ENCODE assay signal across 27 mouse cellular contexts in genomic region chr4:73442568-73442967, GRCm38 (mm10). TPM values are rescaled to one million over a fixed set of nuclear protein-coding genes. Genes with fewer than 3 reads are reported as not detected.
A peak's percentile ranks its signal among the peaks of the same experiment; 100 is the strongest.
DNase-seq lines count a peak whose midpoint lies in the region; ATAC-seq and TF ChIP-seq lines count a peak whose summit lies in the region.
"Had no signal": no experiment of that assay in that cellular context is flagged by ENCODE, and none has a peak within 500 bp of the region (broad histone marks: within the 10 kb centered on the region; RNA-seq: fewer than 3 reads in every experiment).

No protein-coding gene starts in this region.

- H3K27ac ChIP-seq in forebrain, embryonic 12.5 days: no peak overlapping the region
- no peak overlapping the region for H3K27ac ChIP-seq in forebrain, embryonic 16.5 days (ENCODE audit: low read length)
- no peak overlapping the region for H3K27ac ChIP-seq in midbrain, embryonic 12.5 days (replicated peaks)
- H3K27ac ChIP-seq in midbrain, embryonic 10.5 days (replicated peaks): no peak overlapping the region
- H3K27ac ChIP-seq in midbrain, embryonic 14.5 days (replicated peaks; ENCODE audit: low read depth, low read length): no peak overlapping the region
- H3K27ac ChIP-seq: embryonic facial prominence, embryonic 13.5 days; forebrain, embryonic 10.5 days; heart, adult 2 months; heart, embryonic 10.5 days; hindbrain, embryonic 12.5 days; hindbrain, embryonic 15.5 days had no signal

- no peaks in the 10 kb centered on the region for H3K36me3 ChIP-seq in forebrain, embryonic 12.5 days (replicated peaks)
- H3K36me3 ChIP-seq in forebrain, embryonic 16.5 days (ENCODE audit: control insufficient read depth, insufficient read depth): no peaks in the 10 kb centered on the region
- no peaks in the 10 kb centered on the region for H3K36me3 ChIP-seq in midbrain, embryonic 12.5 days
- no peaks in the 10 kb centered on the region for H3K36me3 ChIP-seq in midbrain, embryonic 10.5 days
- H3K36me3 ChIP-seq in midbrain, embryonic 14.5 days (ENCODE audit: control insufficient read depth, insufficient read depth, low read length): no peaks in the 10 kb centered on the region
- H3K36me3 ChIP-seq: embryonic facial prominence, embryonic 13.5 days; forebrain, embryonic 10.5 days; heart, embryonic 10.5 days; hindbrain, embryonic 12.5 days; hindbrain, embryonic 15.5 days had no signal

- no peaks in the 10 kb centered on the region for H3K4me1 ChIP-seq in forebrain, embryonic 12.5 days
- H3K4me1 ChIP-seq in forebrain, embryonic 16.5 days (replicated peaks; ENCODE audit: control insufficient read depth, insufficient read depth, low read length): no peaks in the 10 kb centered on the region
- no peaks in the 10 kb centered on the region for H3K4me1 ChIP-seq in midbrain, embryonic 12.5 days
- no peaks in the 10 kb centered on the region for H3K4me1 ChIP-seq in midbrain, embryonic 10.5 days
- no peaks in the 10 kb centered on the region for H3K4me1 ChIP-seq in midbrain, embryonic 14.5 days (ENCODE audit: control insufficient read depth, insufficient read depth, low read length)
- H3K4me1 ChIP-seq: embryonic facial prominence, embryonic 13.5 days; heart, embryonic 10.5 days; hindbrain, embryonic 12.5 days; hindbrain, embryonic 15.5 days had no signal

- H3K9ac ChIP-seq in forebrain, embryonic 12.5 days: no peak overlapping the region
- no peak overlapping the region for H3K9ac ChIP-seq in forebrain, embryonic 16.5 days (replicated peaks; ENCODE audit: low read depth, low read length)
- H3K9ac ChIP-seq in midbrain, embryonic 12.5 days (replicated peaks): no peak overlapping the region
- H3K9ac ChIP-seq in midbrain, embryonic 14.5 days (replicated peaks; ENCODE audit: low read length): no peak overlapping the region
- H3K9ac ChIP-seq: embryonic facial prominence, embryonic 13.5 days; hindbrain, embryonic 12.5 days; hindbrain, embryonic 15.5 days had no signal

- no peaks in the 10 kb centered on the region for H3K27me3 ChIP-seq in forebrain, embryonic 12.5 days
- no peaks in the 10 kb centered on the region for H3K27me3 ChIP-seq in forebrain, embryonic 16.5 days (replicated peaks; ENCODE audit: control insufficient read depth, insufficient read depth, low read length)
- no peaks in the 10 kb centered on the region for H3K27me3 ChIP-seq in midbrain, embryonic 12.5 days
- H3K27me3 ChIP-seq in midbrain, embryonic 10.5 days (ENCODE audit: low read depth, poor library complexity, severe bottlenecking): no peaks in the 10 kb centered on the region
- H3K27me3 ChIP-seq in midbrain, embryonic 14.5 days (ENCODE audit: control insufficient read depth, insufficient read depth, low read length): no peaks in the 10 kb centered on the region
- H3K27me3 ChIP-seq: embryonic facial prominence, embryonic 13.5 days; hindbrain, embryonic 12.5 days; hindbrain, embryonic 15.5 days had no signal

- H3K4me3 ChIP-seq in forebrain, embryonic 12.5 days (replicated peaks): no peak overlapping the region
- no peak overlapping the region for H3K4me3 ChIP-seq in forebrain, embryonic 16.5 days (replicated peaks; ENCODE audit: low read length)
- H3K4me3 ChIP-seq in midbrain, embryonic 12.5 days: no peak overlapping the region
- no peak overlapping the region for H3K4me3 ChIP-seq in midbrain, embryonic 10.5 days
- H3K4me3 ChIP-seq in midbrain, embryonic 14.5 days (replicated peaks; ENCODE audit: low read depth, low read length): no peak overlapping the region
- H3K4me3 ChIP-seq: embryonic facial prominence, embryonic 13.5 days; forebrain, embryonic 10.5 days; heart, adult 2 months; heart, embryonic 10.5 days; hindbrain, embryonic 12.5 days; hindbrain, embryonic 15.5 days had no signal

- H3K4me2 ChIP-seq in forebrain, embryonic 12.5 days: no peak overlapping the region
- no peak overlapping the region for H3K4me2 ChIP-seq in forebrain, embryonic 16.5 days (ENCODE audit: low read length)
- H3K4me2 ChIP-seq in midbrain, embryonic 12.5 days (replicated peaks): no peak overlapping the region
- H3K4me2 ChIP-seq in midbrain, embryonic 14.5 days (ENCODE audit: low read length): no peak overlapping the region
- H3K4me2 ChIP-seq: embryonic facial prominence, embryonic 13.5 days; hindbrain, embryonic 12.5 days; hindbrain, embryonic 15.5 days had no signal

- no peaks in the 10 kb centered on the region for H3K9me3 ChIP-seq in forebrain, embryonic 12.5 days
- no peaks in the 10 kb centered on the region for H3K9me3 ChIP-seq in forebrain, embryonic 16.5 days (ENCODE audit: control insufficient read depth, low read length)
- no peaks in the 10 kb centered on the region for H3K9me3 ChIP-seq in midbrain, embryonic 12.5 days
- no peaks in the 10 kb centered on the region for H3K9me3 ChIP-seq in midbrain, embryonic 10.5 days (replicated peaks)
- no peaks in the 10 kb centered on the region for H3K9me3 ChIP-seq in midbrain, embryonic 14.5 days (ENCODE audit: control insufficient read depth, low read length)
- H3K9me3 ChIP-seq: embryonic facial prominence, embryonic 13.5 days; forebrain, embryonic 10.5 days; heart, embryonic 10.5 days; hindbrain, embryonic 12.5 days; hindbrain, embryonic 15.5 days had no signal

- TF ChIP-seq CTCF in brain, embryonic 14.5 days (IDR thresholded peaks at IDR 0.05; ENCODE audit: borderline replicate concordance, extremely low read depth, insufficient read depth, insufficient read length): no peak

- ATAC-seq in forebrain, embryonic 12.5 days (ENCODE audit: low FRiP score): peak; percentile 36; the same call in 1 of the 2 replicates
- ATAC-seq in forebrain, embryonic 16.5 days: no peak
- peak; percentile 23; the same call in 1 of the 2 replicates for ATAC-seq in midbrain, embryonic 12.5 days (ENCODE audit: low FRiP score, low read depth)
- no peak for ATAC-seq in midbrain, embryonic 14.5 days (ENCODE audit: low FRiP score, low TSS enrichment)
- ATAC-seq in cerebellum, adult (ENCODE audit: insufficient number of reproducible peaks, low FRiP score, low TSS enrichment): no peak
- ATAC-seq: CD4-positive, CD25-positive, alpha-beta regulatory T cell, adult 4 months; intestine, postnatal 0 days had no signal

- no peak for TF ChIP-seq POLR2A in brain, embryonic 14.5 days (IDR thresholded peaks at IDR 0.05; ENCODE audit: borderline replicate concordance, extremely low read depth, insufficient read depth, insufficient read length, poor library complexity, severe bottlenecking)

- DNase-seq in midbrain, embryonic 10.5 days (ENCODE audit: low spot score): no peak
- peak; percentile 32 for DNase-seq in brain, embryonic 14.5 days (ENCODE audit: low read depth)
- peak; percentile 1 for DNase-seq in midbrain, embryonic 14.5 days
- DNase-seq: adrenal gland, adult 2 months; adrenal gland, postnatal 14 days; cerebellum, adult 11 months; cerebellum, adult 2 months; cerebellum, adult 9-11 months; cerebellum, postnatal 25 days; gastrocnemius, postnatal 10 days; gastrocnemius, postnatal 36 days; heart, adult 2 months had no signal

- 36% methylated on average over 1 of the region's 1 CpGs for WGBS in forebrain, embryonic 12.5 days
- 13% methylated on average over 1 of the region's 1 CpGs for WGBS in forebrain, embryonic 16.5 days
- WGBS in midbrain, embryonic 12.5 days: 43% methylated on average over 1 of the region's 1 CpGs
- WGBS in midbrain, embryonic 10.5 days: 52% methylated on average over 1 of the region's 1 CpGs
- WGBS in midbrain, embryonic 14.5 days: 40% methylated on average over 1 of the region's 1 CpGs

RNA-seq across cellular contexts. Expression of gene Gm11487, which starts 37.7 kb away (rescaled TPM):
- polyA plus RNA-seq in forebrain, embryonic 12.5 days (2016; fragmentation: Nextera tagmentation; extraction: Ambion mirVana): not detected in 2 replicates
- not detected in 2 replicates for polyA plus RNA-seq in forebrain, embryonic 16.5 days (2015; fragmentation: Nextera tagmentation; extraction: Ambion mirVana)
- polyA plus RNA-seq in midbrain, embryonic 12.5 days (2016; fragmentation: Nextera tagmentation; extraction: Ambion mirVana): not detected in 2 replicates
- polyA plus RNA-seq in midbrain, embryonic 10.5 days (2016; fragmentation: Nextera tagmentation; extraction: Ambion mirVana): not detected in 2 replicates
- polyA plus RNA-seq in brain, embryonic 14.5 days (2012; rRNA removed): not detected in 2 replicates
- polyA plus RNA-seq in midbrain, embryonic 14.5 days (2014; fragmentation: Nextera tagmentation; extraction: Ambion mirVana): not detected in 2 replicates
- polyA plus RNA-seq: adrenal gland, adult 2 months; C2C12; CD4-positive, CD25-positive, alpha-beta regulatory T cell, adult 4 months; cerebellum, adult 2 months; embryonic facial prominence, embryonic 13.5 days; forebrain, embryonic 10.5 days; heart, adult 2 months; heart, embryonic 10.5 days; heart, embryonic 14.5 days; heart, postnatal 0 days; hindbrain, embryonic 12.5 days; hindbrain, embryonic 15.5 days; intestine, embryonic 14.5 days; intestine, postnatal 0 days had no signal

Comparison
In these comparisons a context has a peak if more than half of its experiments do, and no peak if none do; other contexts are left out.
1. ATAC-seq: peak in forebrain, embryonic 12.5 days (single experiment) and midbrain, embryonic 12.5 days (single experiment); none in forebrain, embryonic 16.5 days (single experiment), midbrain, embryonic 14.5 days (single experiment) and cerebellum, adult (single experiment).